Mouse (Mus musculus): ENCODE measurements around the gene Bckdhb. TPM values are rescaled to one million over a fixed set of nuclear protein-coding genes. Genes with fewer than 3 reads are reported as not detected.
"Not testable (repeated sequence)": the region's sequence is repeated elsewhere in the genome, so short reads cannot be mapped to it uniquely, and the experiment has no call there.

Gene Bckdhb
- polyA plus RNA-seq, 1 experiment from 2014 or later: 34.2 TPM

GRCm38 (mm10) chr9:83924356-83924755 lies 589 bp upstream of the Bckdhb start:
- Histone ChIP-seq H3K4me2 (replicated peaks) (peak overlapping the region; percentile 62), H3K27ac (replicated peaks) (no peak overlapping the region), H3K36me3 (no peaks in the 10 kb centered on the region), H3K27me3 (no peaks in the 10 kb centered on the region), H3K9me3 (no peaks in the 10 kb centered on the region), H3K4me1 (peaks cover 8% of the 10 kb centered on the region), H3K4me3 (peak overlapping the region; percentile 57), H3K9ac (replicated peaks) (no peak overlapping the region)
- WGBS: 88% methylated on average over 5 of the region's 5 CpGs
- ATAC-seq (replicated peaks): no peak

- WGBS: 55% methylated on average over 4 of the region's 4 CpGs
These were observed 720 bp downstream of the Bckdhb start for GRCm38 (mm10) chr9:83925688-83926041.

GRCm38 (mm10) chr9:83926302-83926701 lies 1.4 kb downstream of the Bckdhb start:
- Histone ChIP-seq H3K36me3 (no peaks in the 10 kb centered on the region), H3K27me3 (no peaks in the 10 kb centered on the region), H3K27ac (replicated peaks) (no peak overlapping the region), H3K4me1 (peaks cover 8% of the 10 kb centered on the region), H3K9me3 (no peaks in the 10 kb centered on the region), H3K9ac (replicated peaks) (no peak overlapping the region), H3K4me3 (no peak overlapping the region), H3K4me2 (replicated peaks) (no peak overlapping the region)
- 74% methylated on average over 5 of the region's 5 CpGs for WGBS
- ATAC-seq (replicated peaks): no peak

More at GRCm38 (mm10) chr9:83925688-83926041, 720 bp downstream of the Bckdhb start:
- H3K9me3 ChIP-seq: no peaks in the 10 kb centered on the region
- H3K27me3 ChIP-seq: no peaks in the 10 kb centered on the region
- H3K27ac ChIP-seq (replicated peaks): no peak overlapping the region
- ATAC-seq (replicated peaks): no peak
- H3K4me2 ChIP-seq (replicated peaks): peak overlapping the region; percentile 62
- H3K36me3 ChIP-seq: no peaks in the 10 kb centered on the region
- peaks cover 8% of the 10 kb centered on the region for H3K4me1 ChIP-seq
- H3K9ac ChIP-seq (replicated peaks): peak overlapping the region; percentile 57; the same call in 1 of the 2 replicates
- H3K4me3 ChIP-seq: peak overlapping the region; percentile 57

- H3K9ac ChIP-seq (replicated peaks); H3K4me2 ChIP-seq (replicated peaks); ATAC-seq (replicated peaks); H3K4me3 ChIP-seq; H3K27me3 ChIP-seq; H3K36me3 ChIP-seq; H3K9me3 ChIP-seq; H3K4me1 ChIP-seq; H3K27ac ChIP-seq (replicated peaks): not testable (repeated sequence)
These were observed 14.6 kb downstream of the Bckdhb start for GRCm38 (mm10) chr9:83939501-83939900.

GRCm38 (mm10) chr9:83940016-83940415 lies 15.1 kb downstream of the Bckdhb start:
- no peak overlapping the region for H3K9ac ChIP-seq (replicated peaks)
- H3K4me3 ChIP-seq: no peak overlapping the region
- H3K9me3 ChIP-seq: no peaks in the 10 kb centered on the region
- no peak for ATAC-seq (replicated peaks)
- no peak overlapping the region for H3K4me2 ChIP-seq (replicated peaks)
- no peaks in the 10 kb centered on the region for H3K27me3 ChIP-seq
- H3K4me1 ChIP-seq: no peaks in the 10 kb centered on the region
- no peak overlapping the region for H3K27ac ChIP-seq (replicated peaks)
- WGBS: 96% methylated on average over 3 of the region's 3 CpGs
- no peaks in the 10 kb centered on the region for H3K36me3 ChIP-seq

- Histone ChIP-seq H3K4me2 (replicated peaks) (no peak overlapping the region), H3K9me3 (no peaks in the 10 kb centered on the region), H3K27ac (replicated peaks) (no peak overlapping the region), H3K4me3 (no peak overlapping the region), H3K36me3 (no peaks in the 10 kb centered on the region), H3K27me3 (no peaks in the 10 kb centered on the region), H3K9ac (replicated peaks) (no peak overlapping the region), H3K4me1 (no peaks in the 10 kb centered on the region)
- WGBS: 83% methylated on average over 9 of the region's 9 CpGs
- ATAC-seq (replicated peaks): no peak
These were observed 15.8 kb downstream of the Bckdhb start for GRCm38 (mm10) chr9:83940537-83941363.

GRCm38 (mm10) chr9:83951336-83951735 lies 26.4 kb downstream of the Bckdhb start:
- Histone ChIP-seq H3K9ac (replicated peaks) (no peak overlapping the region), H3K4me1 (no peaks in the 10 kb centered on the region), H3K4me3 (no peak overlapping the region), H3K9me3 (no peaks in the 10 kb centered on the region), H3K36me3 (no peaks in the 10 kb centered on the region), H3K4me2 (replicated peaks) (no peak overlapping the region), H3K27ac (replicated peaks) (no peak overlapping the region), H3K27me3 (no peaks in the 10 kb centered on the region)
- no peak for ATAC-seq (replicated peaks)
- WGBS: 85% methylated on average over 4 of the region's 4 CpGs

- H3K4me3 ChIP-seq: no peak overlapping the region
- peak; percentile 97 for ATAC-seq (replicated peaks)
- no peaks in the 10 kb centered on the region for H3K9me3 ChIP-seq
- H3K4me1 ChIP-seq: no peaks in the 10 kb centered on the region
- H3K27me3 ChIP-seq: no peaks in the 10 kb centered on the region
- 51% methylated on average over 15 of the region's 15 CpGs for WGBS
- no peaks in the 10 kb centered on the region for H3K36me3 ChIP-seq
- H3K9ac ChIP-seq (replicated peaks): no peak overlapping the region
- H3K4me2 ChIP-seq (replicated peaks): no peak overlapping the region
- H3K27ac ChIP-seq (replicated peaks): no peak overlapping the region
These were observed 31.8 kb downstream of the Bckdhb start for GRCm38 (mm10) chr9:83956632-83957314.

GRCm38 (mm10) chr9:83962098-83963086 lies 37.4 kb downstream of the Bckdhb start:
- Histone ChIP-seq H3K36me3 (no peaks in the 10 kb centered on the region), H3K9ac (replicated peaks) (no peak overlapping the region), H3K4me3 (no peak overlapping the region), H3K27me3 (no peaks in the 10 kb centered on the region), H3K4me2 (replicated peaks) (no peak overlapping the region), H3K9me3 (no peaks in the 10 kb centered on the region), H3K27ac (replicated peaks) (no peak overlapping the region), H3K4me1 (peaks cover 8% of the 10 kb centered on the region)
- 20% methylated on average over 10 of the region's 10 CpGs for WGBS
- peak; percentile 64 for ATAC-seq (replicated peaks)

GRCm38 (mm10) chr9:83963296-83963695 lies 38.4 kb downstream of the Bckdhb start:
- ATAC-seq (replicated peaks): no peak
- H3K4me3 ChIP-seq: no peak overlapping the region
- no peaks in the 10 kb centered on the region for H3K9me3 ChIP-seq
- no peak overlapping the region for H3K4me2 ChIP-seq (replicated peaks)
- H3K27ac ChIP-seq (replicated peaks): no peak overlapping the region
- no peaks in the 10 kb centered on the region for H3K36me3 ChIP-seq
- H3K4me1 ChIP-seq: peaks cover 8% of the 10 kb centered on the region
- 83% methylated on average over 10 of the region's 10 CpGs for WGBS
- H3K9ac ChIP-seq (replicated peaks): no peak overlapping the region
- H3K27me3 ChIP-seq: no peaks in the 10 kb centered on the region

GRCm38 (mm10) chr9:83964376-83964775 lies 39.4 kb downstream of the Bckdhb start:
- peaks cover 8% of the 10 kb centered on the region for H3K4me1 ChIP-seq
- H3K4me3 ChIP-seq: no peak overlapping the region
- no peak overlapping the region for H3K27ac ChIP-seq (replicated peaks)
- no peak for ATAC-seq (replicated peaks)
- H3K9ac ChIP-seq (replicated peaks): no peak overlapping the region
- WGBS: 88% methylated on average over 4 of the region's 4 CpGs
- no peaks in the 10 kb centered on the region for H3K36me3 ChIP-seq
- no peaks in the 10 kb centered on the region for H3K27me3 ChIP-seq
- no peaks in the 10 kb centered on the region for H3K9me3 ChIP-seq
- no peak overlapping the region for H3K4me2 ChIP-seq (replicated peaks)

Data from forebrain, embryonic 15.5 days (tissue).